Mouse (Mus musculus) CH12.LX (cell line): ENCODE data around the gene Ano1. TPM values are rescaled to one million over a fixed set of nuclear protein-coding genes. Genes with fewer than 3 reads are reported as not detected.

Source experiments
- DNase-seq: peaks from one replicate; pipeline ENCODE4 v3.0.0-alpha.2; 2013; ENCODE audit errors: extremely low read depth
- H3K27ac ChIP-seq: 2 replicates; pipeline ENCODE4 v1.5.1; 2012; ENCODE audit warnings: low read depth, mild to moderate bottlenecking, control low read depth, moderate library complexity; ENCODE audit not compliant: insufficient read depth
- H3K27me3 ChIP-seq: replicated peaks from 2 replicates; pipeline ENCODE3; 2012; ENCODE audit warnings: inconsistent platforms
- H3K36me3 ChIP-seq, 2 experiments: replicated peaks in 1 of 2; 2 replicates each; pipeline versions ENCODE3 to v1.6.1; 2012; ENCODE audit warnings: inconsistent platforms in 1 of 2, low read length in 1 of 2, mild to moderate bottlenecking in 1 of 2, mixed read lengths in 1 of 2, moderate library complexity in 1 of 2; ENCODE audit not compliant: control insufficient read depth in 1 of 2, insufficient read depth in 1 of 2
- H3K4me1 ChIP-seq, 2 experiments: 2 replicates each; pipeline ENCODE4 v1.6.1; 2012; ENCODE audit warnings: inconsistent platforms in 1 of 2, moderate library complexity in 1 of 2; ENCODE audit not compliant: insufficient read depth in 2 of 2, control insufficient read depth in 1 of 2
- H3K4me2 ChIP-seq: 2 replicates; pipeline ENCODE4 v1.6.1; 2012; ENCODE audit warnings: low read depth, mild to moderate bottlenecking, control low read depth; ENCODE audit not compliant: poor library complexity, insufficient read depth, severe bottlenecking
- H3K4me3 ChIP-seq, 3 experiments: fragments of 150-350 bp in 1 of 3; sonication (generic) in 1 of 3; replicated peaks in 1 of 3; 2 replicates each; pipeline versions ENCODE3 to v1.5.1; 2011 to 2012; ENCODE audit warnings: low read depth in 2 of 3, low read length in 2 of 3, mild to moderate bottlenecking in 2 of 3, moderate library complexity in 2 of 3, control low read depth in 1 of 3, improper control_type of control experiment in 1 of 3, inconsistent platforms in 1 of 3, mixed read lengths in 1 of 3; ENCODE audit not compliant: poor library complexity in 1 of 3
- H3K79me2 ChIP-seq: replicated peaks from 2 replicates; pipeline ENCODE4 v1.6.1; 2012; ENCODE audit warnings: mild to moderate bottlenecking, moderate library complexity; ENCODE audit not compliant: control insufficient read depth, poor library complexity, insufficient read depth, severe bottlenecking; ENCODE audit errors: extremely low read depth
- H3K9ac ChIP-seq: 2 replicates; pipeline ENCODE4 v1.6.1; 2012; ENCODE audit warnings: low read depth, mild to moderate bottlenecking, control low read depth, moderate library complexity; ENCODE audit not compliant: insufficient read depth
- H3K9me3 ChIP-seq: replicated peaks from 2 replicates; pipeline ENCODE3; 2012; ENCODE audit warnings: low read length, inconsistent platforms, mixed read lengths
- BHLHE40 ChIP-seq: IDR thresholded peaks from 2 replicates; pipeline ENCODE4 v1.6.1; 2011; ENCODE audit warnings: mild to moderate bottlenecking, low read depth, low read length, improper control_type of control experiment
- CHD1 ChIP-seq: IDR thresholded peaks from 2 replicates; pipeline ENCODE4 v1.6.1; 2012; ENCODE audit warnings: low read depth, low read length, improper control_type of control experiment, inconsistent platforms
- CHD2 ChIP-seq: IDR thresholded peaks from 2 replicates; pipeline ENCODE4 v1.6.1; 2011; ENCODE audit warnings: low read length, improper control_type of control experiment
- E2F4 ChIP-seq: IDR thresholded peaks from 2 replicates; pipeline ENCODE4 v1.6.1; 2011; ENCODE audit warnings: low read depth, low read length, improper control_type of control experiment; ENCODE audit not compliant: insufficient replicate concordance
- ETS1 ChIP-seq: conservative IDR thresholded peaks from 2 replicates; pipeline ENCODE4 v1.6.1; 2012; ENCODE audit warnings: low read depth, mild to moderate bottlenecking, inconsistent platforms, low read length, improper control_type of control experiment, moderate library complexity
- GABPA ChIP-seq: IDR thresholded peaks from 2 replicates; pipeline ENCODE4 v1.6.1; 2012; ENCODE audit warnings: low read depth, low read length, improper control_type of control experiment, inconsistent platforms; ENCODE audit not compliant: insufficient replicate concordance
- JUND ChIP-seq: conservative IDR thresholded peaks from 2 replicates; pipeline ENCODE4 v1.6.1; 2011; ENCODE audit warnings: low read depth, low read length, improper control_type of control experiment
- KAT2A ChIP-seq: IDR thresholded peaks from 2 replicates; pipeline ENCODE4 v1.6.1; 2012; ENCODE audit warnings: low read length, improper control_type of control experiment, inconsistent platforms; ENCODE audit not compliant: insufficient replicate concordance
- MAFK ChIP-seq: IDR thresholded peaks from 2 replicates; pipeline ENCODE4 v1.6.1; 2011; ENCODE audit warnings: low read length, improper control_type of control experiment; ENCODE audit not compliant: insufficient replicate concordance
- MAX ChIP-seq: IDR thresholded peaks from 2 replicates; pipeline ENCODE4 v1.6.1; 2011; ENCODE audit warnings: low read length, improper control_type of control experiment
- MAZ ChIP-seq: IDR thresholded peaks from 2 replicates; pipeline ENCODE4 v1.6.1; 2012; ENCODE audit warnings: low read depth, mild to moderate bottlenecking, inconsistent platforms, low read length, improper control_type of control experiment, moderate library complexity
- MEF2A ChIP-seq: IDR thresholded peaks from 2 replicates; pipeline ENCODE4 v1.6.1; 2014; ENCODE audit warnings: low read depth, mild to moderate bottlenecking, inconsistent platforms, low read length, improper control_type of control experiment, borderline replicate concordance
- MXI1 ChIP-seq: IDR thresholded peaks from 2 replicates; pipeline ENCODE4 v1.6.1; 2011; ENCODE audit warnings: mild to moderate bottlenecking, low read depth, low read length, improper control_type of control experiment
- MYC ChIP-seq: IDR thresholded peaks from 2 replicates; pipeline ENCODE4 v1.6.1; 2011; ENCODE audit warnings: low read depth, mild to moderate bottlenecking, improper control_type of control experiment, low read length
- NRF1 ChIP-seq: IDR thresholded peaks from 2 replicates; pipeline ENCODE4 v1.6.1; 2014; ENCODE audit warnings: low read depth, mild to moderate bottlenecking, inconsistent platforms, low read length, improper control_type of control experiment, moderate library complexity
- PAX5 ChIP-seq: IDR thresholded peaks from 2 replicates; pipeline ENCODE4 v1.6.1; 2012; ENCODE audit warnings: low read length, inconsistent platforms, mixed read lengths
- POLR2A ChIP-seq: IDR thresholded peaks from 2 replicates; pipeline ENCODE4 v1.6.1; 2011; ENCODE audit warnings: low read depth, mild to moderate bottlenecking, improper control_type of control experiment, low read length
- POLR2AphosphoS2 ChIP-seq: IDR thresholded peaks from 2 replicates; pipeline ENCODE4 v1.6.1; 2011; ENCODE audit warnings: low read depth, low read length, improper control_type of control experiment
- RAD21 ChIP-seq: IDR thresholded peaks from 2 replicates; pipeline ENCODE4 v1.6.1; 2011; ENCODE audit warnings: low read depth, mild to moderate bottlenecking, low read length, improper control_type of control experiment, moderate library complexity
- RCOR1 ChIP-seq: conservative IDR thresholded peaks from 2 replicates; pipeline ENCODE4 v1.6.1; 2012; ENCODE audit warnings: low read depth, mild to moderate bottlenecking, inconsistent platforms, low read length, improper control_type of control experiment
- SMC3 ChIP-seq: IDR thresholded peaks from 2 replicates; pipeline ENCODE4 v1.6.1; 2011; ENCODE audit warnings: low read depth, low read length, improper control_type of control experiment
- TBP ChIP-seq: conservative IDR thresholded peaks from 2 replicates; pipeline ENCODE4 v1.6.1; 2011; ENCODE audit warnings: low read depth, low read length, improper control_type of control experiment
- USF2 ChIP-seq: conservative IDR thresholded peaks from 2 replicates; pipeline ENCODE4 v1.6.1; 2011; ENCODE audit warnings: low read depth, low read length, improper control_type of control experiment
- ZC3H11A ChIP-seq: IDR thresholded peaks from 2 replicates; pipeline ENCODE4 v1.6.1; 2012; ENCODE audit warnings: low read depth, mild to moderate bottlenecking, inconsistent platforms, low read length, improper control_type of control experiment
- ZKSCAN1 ChIP-seq: IDR thresholded peaks from 2 replicates; pipeline ENCODE4 v1.6.1; 2012; ENCODE audit warnings: low read depth, inconsistent platforms, low read length, improper control_type of control experiment, borderline replicate concordance
- ZMIZ1 ChIP-seq: IDR thresholded peaks from 2 replicates; pipeline ENCODE4 v1.6.1; 2012; ENCODE audit warnings: low read depth, mild to moderate bottlenecking, inconsistent platforms, low read length, improper control_type of control experiment
- ZNF384 ChIP-seq: IDR thresholded peaks from 2 replicates; pipeline ENCODE4 v1.6.1; 2012; ENCODE audit warnings: low read depth, low read length, improper control_type of control experiment, inconsistent platforms
- dilution Hi-C: fragments of 300-500 bp; cut with MboI; formaldehyde crosslinking; loops from 2 replicates; pipeline ENCODE4 v1.14.3; 2020; ENCODE audit warnings: low sequenced_read_pairs; ENCODE audit not compliant: extremely low pct_unique_long_range_greater_than_20kb, extremely low pct_ligation_motif_present
- in situ Hi-C: fragments of 300-500 bp; cut with MboI; formaldehyde crosslinking; loops from 3 replicates; pipeline ENCODE4 v1.14.3; 2019; ENCODE audit warnings: low sequenced_read_pairs, low pct_ligation_motif_present, low pct_unique_long_range_greater_than_20kb, mixed read lengths
- polyA plus RNA-seq: library from polyadenylated mRNA; unstranded; fragments of >175 nt; gene quantifications from 2 replicates; pipeline ENCODE4 v1.2.1, GENCODE M21; 2012; ENCODE audit warnings: low read depth; ENCODE audit not compliant: insufficient read length
- total RNA-seq, 2 experiments: library from RNA; depleted of rRNA; stranded (reverse); fragments of 300-350 nt in 1 of 2; fragments of >200 nt in 1 of 2; gene quantifications; 2 replicates each; pipeline ENCODE4 v1.2.3; 2012 to 2014

Gene Ano1
- total and polyA plus RNA-seq, 3 experiments = not detected

GRCm38 (mm10) chr7:144626042-144626441, 125.7 kb downstream of the Ano1 start:
- H3K4me1 ChIP-seq = no peaks in the 10 kb centered on the region
- H3K4me2 ChIP-seq = no peak overlapping the region
- H3K27me3 ChIP-seq = peaks cover 96% of the 10 kb centered on the region
- H3K79me2 ChIP-seq = no peaks in the 10 kb centered on the region
- TF ChIP-seq E2F4 (no peak), CHD2 (no peak), ZC3H11A (no peak), GABPA (no peak), USF2 (no peak), MYC (no peak), ZNF384 (no peak), ETS1 (no peak), ZKSCAN1 (no peak), RAD21 (no peak), MAFK (no peak), JUND (no peak), SMC3 (no peak), POLR2AphosphoS2 (no peak), CHD1 (no peak), MXI1 (no peak), PAX5 (no peak), MAX (no peak), KAT2A (no peak), TBP (no peak)
- H3K27ac ChIP-seq = no peak overlapping the region
- H3K9ac ChIP-seq = no peak overlapping the region
- H3K36me3 ChIP-seq = no peaks in the 10 kb centered on the region
- H3K9me3 ChIP-seq = peaks cover 13% of the 10 kb centered on the region
- dilution Hi-C loops = no loop called here
- DNase-seq = no peak
- in situ Hi-C loops = no loop called here
- no peak overlapping the region for H3K4me3 ChIP-seq

- H3K79me2 ChIP-seq = no peaks in the 10 kb centered on the region
- TF ChIP-seq TBP = no peak
- TF ChIP-seq ZMIZ1 = no peak
- no peak for TF ChIP-seq MEF2A
- TF ChIP-seq POLR2A = no peak
- no peak for TF ChIP-seq PAX5
- no peak for TF ChIP-seq NRF1
- TF ChIP-seq MYC = no peak
- no peak for TF ChIP-seq ZNF384
- TF ChIP-seq CHD1 = no peak
- TF ChIP-seq MAZ = no peak
- TF ChIP-seq ZC3H11A = no peak
- TF ChIP-seq RCOR1 = no peak
- TF ChIP-seq BHLHE40 = no peak
- TF ChIP-seq MAX = no peak
- TF ChIP-seq, all 38 proteins: peak for 0
- Histone ChIP-seq H3K36me3 (no peaks in the 10 kb centered on the region), H3K4me2 (no peak overlapping the region), H3K4me1 (no peaks in the 10 kb centered on the region), H3K9me3 (peaks cover 13% of the 10 kb centered on the region), H3K27me3 (peaks cover 91% of the 10 kb centered on the region), H3K4me3 (no peak overlapping the region), H3K9ac (no peak overlapping the region), H3K27ac (no peak overlapping the region)
- dilution Hi-C loops (no loop called here), in situ Hi-C loops (no loop called here)
- no peak for DNase-seq
These were observed 130.8 kb downstream of the Ano1 start for GRCm38 (mm10) chr7:144620721-144621681.
